Mouse (Mus musculus): ENCODE data around the gene Sh3pxd2b. TPM values are rescaled to one million over a fixed set of nuclear protein-coding genes. Genes with fewer than 3 reads are reported as not detected.

Gene Sh3pxd2b
- polyA plus RNA-seq, 1 experiment from 2014 or later = 28.8 TPM

- Histone ChIP-seq H3K27ac (no peak overlapping the region), H3K4me2 (replicated peaks) (no peak overlapping the region), H3K9ac (no peak overlapping the region), H3K9me3 (no peaks in the 10 kb centered on the region), H3K4me1 (peaks cover 11% of the 10 kb centered on the region; the same call in 1 of the 2 replicates), H3K36me3 (no peaks in the 10 kb centered on the region), H3K4me3 (no peak overlapping the region), H3K27me3 (no peaks in the 10 kb centered on the region)
- WGBS = 4% methylated on average over 1 of the region's 1 CpGs
- no peak for ATAC-seq (ENCODE audit: insufficient number of reproducible peaks, insufficient read depth, low FRiP score, low TSS enrichment)
Observed at GRCm38 (mm10) chr11:32450216-32450615, 102.6 kb downstream of the Sh3pxd2b start.

- H3K4me2 ChIP-seq (replicated peaks) = no peak overlapping the region
- WGBS = 92% methylated on average over 6 of the region's 6 CpGs
- no peak overlapping the region for H3K27ac ChIP-seq
- H3K9ac ChIP-seq = no peak overlapping the region
- H3K9me3 ChIP-seq = no peaks in the 10 kb centered on the region
- H3K4me1 ChIP-seq = peaks cover 11% of the 10 kb centered on the region; the same call in 1 of the 2 replicates
- H3K27me3 ChIP-seq = no peaks in the 10 kb centered on the region
- no peak overlapping the region for H3K4me3 ChIP-seq
- H3K36me3 ChIP-seq = no peaks in the 10 kb centered on the region
- no peak for ATAC-seq (ENCODE audit: insufficient number of reproducible peaks, insufficient read depth, low FRiP score, low TSS enrichment)
Observed at GRCm38 (mm10) chr11:32451306-32451705, 103.7 kb downstream of the Sh3pxd2b start.

- no peaks in the 10 kb centered on the region for H3K27me3 ChIP-seq
- no peaks in the 10 kb centered on the region for H3K9me3 ChIP-seq
- no peak overlapping the region for H3K4me2 ChIP-seq (replicated peaks)
- H3K9ac ChIP-seq = no peak overlapping the region
- WGBS = 93% methylated on average over 4 of the region's 4 CpGs
- H3K4me1 ChIP-seq = peaks cover 11% of the 10 kb centered on the region; the same call in 1 of the 2 replicates
- no peak overlapping the region for H3K27ac ChIP-seq
- no peak overlapping the region for H3K4me3 ChIP-seq
- H3K36me3 ChIP-seq = no peaks in the 10 kb centered on the region
- ATAC-seq (ENCODE audit: insufficient number of reproducible peaks, insufficient read depth, low FRiP score, low TSS enrichment) = no peak
Observed at GRCm38 (mm10) chr11:32452745-32453144, 105.1 kb downstream of the Sh3pxd2b start.

- Histone ChIP-seq H3K36me3 (no peaks in the 10 kb centered on the region), H3K9me3 (no peaks in the 10 kb centered on the region), H3K9ac (no peak overlapping the region), H3K27me3 (no peaks in the 10 kb centered on the region), H3K4me3 (no peak overlapping the region), H3K4me1 (peaks cover 11% of the 10 kb centered on the region; the same call in 1 of the 2 replicates), H3K4me2 (replicated peaks) (0 out of 2 replicates have a peak overlapping the region, but pooled peaks have one; percentile 0), H3K27ac (peak overlapping the region; percentile 38)
- ATAC-seq (ENCODE audit: insufficient number of reproducible peaks, insufficient read depth, low FRiP score, low TSS enrichment) = no peak
- WGBS = 25% methylated on average over 8 of the region's 8 CpGs
Observed at GRCm38 (mm10) chr11:32453353-32453915, 105.8 kb downstream of the Sh3pxd2b start.

- Histone ChIP-seq H3K27me3 (no peaks in the 10 kb centered on the region), H3K9me3 (no peaks in the 10 kb centered on the region), H3K4me3 (peak overlapping the region; percentile 88), H3K36me3 (no peaks in the 10 kb centered on the region), H3K4me2 (replicated peaks) (peak overlapping the region; percentile 85), H3K4me1 (peaks cover 11% of the 10 kb centered on the region; the same call in 1 of the 2 replicates), H3K27ac (peak overlapping the region; percentile 98), H3K9ac (peak overlapping the region; percentile 93)
- WGBS = 4% methylated on average over 19 of the region's 19 CpGs
- no peak for ATAC-seq (ENCODE audit: insufficient number of reproducible peaks, insufficient read depth, low FRiP score, low TSS enrichment)
Observed at GRCm38 (mm10) chr11:32454231-32454799, 106.7 kb downstream of the Sh3pxd2b start.

- H3K27me3 ChIP-seq = no peaks in the 10 kb centered on the region
- H3K9ac ChIP-seq = peak within 1 kb of the TSS; percentile 93
- peak within 1 kb of the TSS; percentile 85 for H3K4me2 ChIP-seq (replicated peaks)
- H3K9me3 ChIP-seq = no peaks in the 10 kb centered on the region
- H3K27ac ChIP-seq = peak within 1 kb of the TSS; percentile 98
- WGBS = under 1% methylated on average over 71 of the region's 86 CpGs
- H3K4me1 ChIP-seq = peaks cover 11% of the 10 kb centered on the region; the same call in 1 of the 2 replicates
- peak; percentile 97 for ATAC-seq (ENCODE audit: insufficient number of reproducible peaks, insufficient read depth, low FRiP score, low TSS enrichment)
- peak within 1 kb of the TSS; percentile 88 for H3K4me3 ChIP-seq
- no peaks in the 10 kb centered on the region for H3K36me3 ChIP-seq
Observed at GRCm38 (mm10) chr11:32454800-32455506, 107.3 kb downstream of the Sh3pxd2b start, which contains the start of gene Ubtd2. Gene Ubtd2 (plus strand): TSS chr11:32455370.

- WGBS = 1% methylated on average over 55 of the region's 58 CpGs
- ATAC-seq (ENCODE audit: insufficient number of reproducible peaks, insufficient read depth, low FRiP score, low TSS enrichment) = peak; percentile 43
- H3K9ac ChIP-seq = peak overlapping the region; percentile 93
Observed at GRCm38 (mm10) chr11:32455507-32456141, 108.0 kb downstream of the Sh3pxd2b start.

GRCm38 (mm10) chr11:32456356-32456755, 108.7 kb downstream of the Sh3pxd2b start:
- peak overlapping the region; percentile 93 for H3K9ac ChIP-seq
- WGBS = 11% methylated on average over 6 of the region's 6 CpGs
- peak overlapping the region; percentile 88 for H3K4me3 ChIP-seq
- H3K27ac ChIP-seq = 0 out of 2 replicates have a peak overlapping the region, but pooled peaks have one; percentile 98
- H3K4me2 ChIP-seq (replicated peaks) = peak overlapping the region; percentile 85
- H3K9me3 ChIP-seq = no peaks in the 10 kb centered on the region
- H3K36me3 ChIP-seq = no peaks in the 10 kb centered on the region
- no peak for ATAC-seq (ENCODE audit: insufficient number of reproducible peaks, insufficient read depth, low FRiP score, low TSS enrichment)
- H3K27me3 ChIP-seq = no peaks in the 10 kb centered on the region
- peaks cover 11% of the 10 kb centered on the region; the same call in 1 of the 2 replicates for H3K4me1 ChIP-seq

More at GRCm38 (mm10) chr11:32455507-32456141, 108.0 kb downstream of the Sh3pxd2b start:
- peak overlapping the region; percentile 88 for H3K4me3 ChIP-seq
- no peaks in the 10 kb centered on the region for H3K9me3 ChIP-seq
- no peaks in the 10 kb centered on the region for H3K36me3 ChIP-seq
- H3K27me3 ChIP-seq = no peaks in the 10 kb centered on the region
- H3K27ac ChIP-seq = peak overlapping the region; percentile 98
- peak overlapping the region; percentile 85 for H3K4me2 ChIP-seq (replicated peaks)
- peaks cover 11% of the 10 kb centered on the region; the same call in 1 of the 2 replicates for H3K4me1 ChIP-seq

GRCm38 (mm10) chr11:32464282-32464681, 116.7 kb downstream of the Sh3pxd2b start:
- no peaks in the 10 kb centered on the region for H3K36me3 ChIP-seq
- peaks cover 7% of the 10 kb centered on the region; the same call in 1 of the 2 replicates for H3K4me1 ChIP-seq
- H3K27me3 ChIP-seq = no peaks in the 10 kb centered on the region
- no peak overlapping the region for H3K9ac ChIP-seq
- ATAC-seq (ENCODE audit: insufficient number of reproducible peaks, insufficient read depth, low FRiP score, low TSS enrichment) = no peak
- no peak overlapping the region for H3K4me2 ChIP-seq (replicated peaks)
- no peaks in the 10 kb centered on the region for H3K9me3 ChIP-seq
- WGBS = 78% methylated on average over 2 of the region's 2 CpGs
- no peak overlapping the region for H3K27ac ChIP-seq
- H3K4me3 ChIP-seq = no peak overlapping the region

- H3K36me3 ChIP-seq = 0 out of 2 replicates have a peak, but pooled peaks cover 3% of the 10 kb centered on the region
- no peaks in the 10 kb centered on the region for H3K9me3 ChIP-seq
- no peak overlapping the region for H3K4me2 ChIP-seq (replicated peaks)
- no peak overlapping the region for H3K4me3 ChIP-seq
- no peak overlapping the region for H3K27ac ChIP-seq
- no peak for ATAC-seq (ENCODE audit: insufficient number of reproducible peaks, insufficient read depth, low FRiP score, low TSS enrichment)
- WGBS = 74% methylated on average over 2 of the region's 2 CpGs
- no peak overlapping the region for H3K9ac ChIP-seq
- H3K27me3 ChIP-seq = no peaks in the 10 kb centered on the region
- H3K4me1 ChIP-seq = peaks cover 6% of the 10 kb centered on the region; the same call in 1 of the 2 replicates
Observed at GRCm38 (mm10) chr11:32471925-32472324, 124.3 kb downstream of the Sh3pxd2b start.

- Histone ChIP-seq H3K9ac (no peak overlapping the region), H3K36me3 (0 out of 2 replicates have a peak, but pooled peaks cover 3% of the 10 kb centered on the region), H3K4me2 (replicated peaks) (no peak overlapping the region), H3K27ac (no peak overlapping the region), H3K4me3 (no peak overlapping the region), H3K4me1 (peaks cover 6% of the 10 kb centered on the region; the same call in 1 of the 2 replicates), H3K9me3 (no peaks in the 10 kb centered on the region), H3K27me3 (no peaks in the 10 kb centered on the region)
- 85% methylated on average over 3 of the region's 3 CpGs for WGBS
- ATAC-seq (ENCODE audit: insufficient number of reproducible peaks, insufficient read depth, low FRiP score, low TSS enrichment) = no peak
Observed at GRCm38 (mm10) chr11:32474725-32475124, 127.1 kb downstream of the Sh3pxd2b start.
